Mouse (Mus musculus) kidney, postnatal 14 days (tissue): Measurements from ENCODE around the gene Smad1.

Experiments used
- DNase-seq: peaks from one replicate; pipeline ENCODE4 v3.0.0; 2022; ENCODE audit warnings: mixed read lengths

Smad1 gene

GRCm38 (mm10) chr8:79381771-79382170 is 17.5 kb downstream of the Smad1 start:
- peak; percentile 44 for DNase-seq

DNA sequence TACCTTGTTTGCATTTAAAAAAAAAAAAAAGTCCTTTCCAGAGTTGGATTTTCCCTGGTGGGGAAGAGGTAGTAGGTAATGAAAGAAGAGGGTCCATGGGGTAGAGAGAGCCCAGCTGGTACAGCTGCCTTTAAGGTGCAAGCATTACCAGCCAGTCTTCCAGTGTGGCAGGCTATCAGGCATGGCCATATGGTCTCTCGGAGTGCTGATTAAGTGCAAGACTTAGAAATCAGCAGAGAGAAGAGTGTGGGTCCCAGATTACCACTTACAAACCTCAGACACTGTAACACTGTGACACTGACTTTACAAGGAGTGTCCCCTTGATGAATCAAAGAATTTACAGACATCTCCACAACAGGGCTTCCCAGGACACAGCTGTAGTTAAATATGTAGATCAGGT is 18.9 kb downstream of the Smad1 start:
- DNase-seq = no peak

DNA sequence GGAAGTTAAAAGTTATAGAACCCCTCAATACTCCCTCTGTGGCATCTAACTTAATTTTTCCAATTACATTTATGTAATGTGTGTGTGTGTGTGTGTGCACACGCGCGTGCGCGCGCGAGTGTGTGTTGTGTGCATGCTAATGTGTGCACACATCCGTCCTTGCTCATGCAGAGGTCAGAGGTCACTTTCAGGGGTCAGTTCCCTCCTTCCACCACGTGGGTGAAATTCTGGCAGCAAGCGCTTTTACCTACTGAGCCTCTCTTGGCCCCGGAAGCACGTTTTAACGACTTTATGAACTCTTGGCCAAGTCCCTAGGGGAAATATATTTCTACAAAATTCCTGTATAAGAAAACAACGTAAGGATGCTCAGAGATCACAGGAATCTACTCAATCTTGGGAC is 19.3 kb downstream of the Smad1 start:
- DNase-seq = no peak

GRCm38 (mm10) chr8:79376648-79377047 is 22.7 kb downstream of the Smad1 start:
- no peak for DNase-seq

DNA sequence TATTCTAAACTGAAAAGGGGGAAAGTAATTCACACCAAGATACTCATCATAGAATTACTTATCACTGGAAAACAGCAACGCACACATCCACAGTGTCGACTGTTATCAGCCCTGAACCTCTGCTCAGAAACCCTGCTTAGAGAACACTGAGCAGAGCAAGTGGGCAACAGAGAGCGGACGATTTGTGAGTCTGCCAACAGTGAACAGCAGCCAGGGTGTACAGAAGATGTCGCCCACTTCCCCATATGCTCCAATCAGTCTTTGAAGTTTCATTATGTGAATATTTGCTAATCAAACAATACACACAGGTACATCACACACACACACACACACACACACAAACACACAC is 23.6 kb downstream of the Smad1 start:
- DNase-seq = no peak

- DNase-seq = no peak
Observed at GRCm38 (mm10) chr8:79375074-79375774, 24.1 kb downstream of the Smad1 start.

DNA sequence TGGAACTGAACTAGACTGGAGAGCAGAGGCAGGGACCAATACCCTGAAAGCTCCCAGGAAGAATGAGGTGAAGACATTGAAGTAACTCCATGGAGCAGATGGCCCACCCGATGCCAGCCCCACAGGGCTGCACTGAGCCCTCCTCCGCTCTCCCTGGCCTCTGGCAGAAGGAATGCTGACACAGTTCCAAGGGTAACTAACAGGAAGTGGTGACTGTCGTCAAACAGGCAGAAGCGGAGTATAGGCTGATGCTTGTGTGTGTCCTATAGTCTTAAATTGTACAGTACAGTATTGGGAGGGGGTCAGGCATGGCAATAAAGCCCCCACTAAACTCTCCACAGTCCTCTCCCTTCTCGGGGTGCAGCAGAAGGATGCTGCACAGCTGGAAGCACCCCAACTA is 24.9 kb downstream of the Smad1 start:
- no peak for DNase-seq

- no peak for DNase-seq
Observed at GRCm38 (mm10) chr8:79373563-79373962, 25.8 kb downstream of the Smad1 start.

DNA sequence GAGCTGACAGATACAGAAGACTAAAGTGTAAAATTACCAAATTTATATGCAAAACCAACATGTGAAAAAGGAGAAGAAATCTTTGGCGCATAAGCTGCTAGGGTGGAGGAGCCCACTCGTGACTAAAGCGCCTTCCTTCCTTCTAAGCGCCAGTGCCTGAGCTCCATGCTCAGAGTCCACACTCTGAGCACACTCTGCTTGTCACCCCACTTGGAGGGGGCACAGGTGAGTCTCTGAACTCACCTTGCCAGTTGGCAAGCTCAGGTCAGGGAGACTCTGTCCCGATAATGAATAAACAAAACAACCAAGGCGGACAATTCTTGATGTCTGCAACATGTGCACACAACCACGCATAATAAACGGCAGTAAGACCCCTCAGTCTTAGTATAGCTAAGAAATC is 26.4 kb downstream of the Smad1 start:
- DNase-seq = no peak

GRCm38 (mm10) chr8:79372521-79372920 is 26.8 kb downstream of the Smad1 start:
- DNase-seq = peak; percentile 65

- DNase-seq = peak; percentile 36
Observed at GRCm38 (mm10) chr8:79372084-79372483, 27.2 kb downstream of the Smad1 start.

GRCm38 (mm10) chr8:79370646-79371290 is 28.6 kb downstream of the Smad1 start:
- no peak for DNase-seq

GRCm38 (mm10) chr8:79369163-79369562 is 30.2 kb downstream of the Smad1 start:
- no peak for DNase-seq

DNA sequence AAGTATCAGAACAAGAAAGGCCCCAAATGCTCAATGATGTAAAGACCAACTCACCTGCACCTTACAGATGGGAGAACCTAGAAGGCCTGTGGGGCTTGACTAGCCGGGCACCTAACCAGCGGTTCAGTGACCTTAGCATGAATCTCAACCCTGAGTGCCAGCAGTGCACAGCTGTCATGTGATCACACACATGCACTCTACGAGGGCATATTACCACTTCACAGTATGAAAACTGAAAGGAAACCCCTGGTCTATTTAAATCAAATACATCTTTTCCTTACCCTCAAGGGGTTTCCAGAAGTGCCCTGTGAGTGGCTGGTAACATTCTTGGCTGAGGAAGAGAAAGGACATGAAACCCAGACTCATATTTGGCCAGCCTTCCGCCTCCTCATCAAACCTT is 31.4 kb downstream of the Smad1 start:
- no peak for DNase-seq

GRCm38 (mm10) chr8:79367350-79367749 is 32.0 kb downstream of the Smad1 start:
- DNase-seq = no peak

- DNase-seq = no peak
Observed at GRCm38 (mm10) chr8:79366227-79366626, 33.1 kb downstream of the Smad1 start.

- DNase-seq = no peak
Observed at GRCm38 (mm10) chr8:79365707-79366106, 33.6 kb downstream of the Smad1 start.

DNA sequence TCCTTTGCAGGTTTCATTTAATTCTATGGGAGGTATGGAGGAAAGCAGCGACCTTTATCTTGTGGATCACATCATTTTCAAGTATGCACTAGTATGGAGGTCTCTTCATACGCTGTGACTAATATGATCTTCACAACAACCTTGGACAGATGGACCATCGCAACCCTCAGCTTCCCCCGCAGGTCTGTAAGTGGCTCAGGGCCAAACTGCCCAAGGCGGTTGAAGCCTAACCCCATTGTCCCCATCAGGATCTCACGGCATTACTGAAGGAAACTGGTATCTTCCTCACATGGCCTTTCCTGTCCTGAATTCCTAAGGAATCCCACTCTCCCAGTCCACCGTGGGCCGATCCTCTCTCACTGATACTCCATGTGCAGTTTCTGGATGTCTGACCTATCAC is 34.5 kb downstream of the Smad1 start:
- DNase-seq = no peak

GRCm38 (mm10) chr8:79362430-79362829 is 36.9 kb downstream of the Smad1 start:
- no peak for DNase-seq

- no peak for DNase-seq
Observed at GRCm38 (mm10) chr8:79360774-79361527, 38.4 kb downstream of the Smad1 start.

- DNase-seq = no peak
Observed at GRCm38 (mm10) chr8:79360302-79360701, 39.0 kb downstream of the Smad1 start.

- no peak for DNase-seq
Observed at GRCm38 (mm10) chr8:79355721-79356434, 43.4 kb downstream of the Smad1 start.

- DNase-seq = no peak
Observed at GRCm38 (mm10) chr8:79354009-79354408, 45.3 kb downstream of the Smad1 start.
